Mouse (Mus musculus): ENCODE measurements at regions not wholly inside any gene's neighbourhood (a gene's known extent, or its start where the extent isn't known, plus 50 kb on each side); places are given as distances from the start of the nearest gene placed in this dataset.

GRCm38 (mm10) chr1:43633246-43633645, 97.2 kb upstream of the 1500015O10Rik start:
- DNase-seq: no peak

DNA sequence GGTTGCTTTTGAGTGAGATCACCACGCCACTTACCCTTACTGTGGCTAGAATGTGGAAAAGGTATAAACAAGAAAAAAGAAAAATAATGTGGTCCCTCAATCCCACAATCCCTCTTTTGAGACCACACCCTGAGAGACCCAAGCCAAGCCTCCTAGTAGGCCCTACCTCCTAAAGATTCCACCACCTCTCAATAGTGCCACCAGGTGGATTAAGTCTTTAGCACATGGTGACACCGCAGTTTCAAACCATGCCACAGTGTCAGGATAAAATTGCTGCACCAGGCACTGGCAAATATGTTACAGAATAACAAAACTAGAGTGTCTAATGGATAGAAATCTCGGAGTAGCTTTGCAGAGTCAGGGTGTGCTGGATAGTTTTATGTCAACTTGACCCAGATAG, 94.7 kb upstream of the 1500015O10Rik start:
- DNase-seq: peak; percentile 39

DNA sequence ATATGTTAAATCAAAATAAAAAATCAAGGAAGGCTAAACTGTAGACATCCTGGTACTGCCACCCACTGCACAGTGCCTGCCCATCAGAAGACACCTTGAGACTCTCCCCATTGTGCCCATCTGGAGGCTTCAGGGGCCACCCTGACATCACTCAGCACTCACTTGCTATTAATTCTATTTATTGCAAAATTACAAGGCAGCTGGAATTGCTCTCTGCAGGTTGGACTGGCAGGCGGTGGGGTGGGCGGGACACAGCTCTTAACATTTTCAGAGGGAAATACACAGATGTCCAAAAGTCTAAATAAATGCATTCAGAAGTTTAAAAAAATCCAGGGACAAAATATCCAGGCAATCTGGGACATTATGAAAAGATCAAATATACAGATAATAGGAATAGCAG, 92.4 kb upstream of the 1500015O10Rik start:
- no peak for DNase-seq

DNA sequence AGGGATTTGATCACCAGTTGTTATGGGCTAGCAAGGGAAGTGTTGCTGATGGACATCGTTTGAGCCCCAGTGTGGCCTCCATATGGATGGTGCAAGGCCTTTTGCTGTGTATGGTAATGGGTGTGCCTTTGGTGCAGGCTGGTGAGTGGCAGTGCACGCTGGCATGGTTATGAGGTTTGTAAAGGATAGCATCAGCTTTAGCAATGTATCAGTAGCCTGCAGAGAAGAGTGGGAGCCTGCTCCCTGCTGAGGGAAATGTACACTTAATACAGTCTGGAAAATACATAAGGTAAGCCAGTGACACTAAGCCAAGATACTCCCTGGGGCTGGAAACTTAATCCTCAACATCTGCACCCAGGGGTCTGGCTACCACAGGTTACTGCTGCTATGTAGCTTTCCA, 58.4 kb upstream of the 1500015O10Rik start:
- no peak for DNase-seq

Measured in heart, postnatal 4 days (tissue).